Mouse (Mus musculus): ENCODE results near the gene Itpka.

DNA sequence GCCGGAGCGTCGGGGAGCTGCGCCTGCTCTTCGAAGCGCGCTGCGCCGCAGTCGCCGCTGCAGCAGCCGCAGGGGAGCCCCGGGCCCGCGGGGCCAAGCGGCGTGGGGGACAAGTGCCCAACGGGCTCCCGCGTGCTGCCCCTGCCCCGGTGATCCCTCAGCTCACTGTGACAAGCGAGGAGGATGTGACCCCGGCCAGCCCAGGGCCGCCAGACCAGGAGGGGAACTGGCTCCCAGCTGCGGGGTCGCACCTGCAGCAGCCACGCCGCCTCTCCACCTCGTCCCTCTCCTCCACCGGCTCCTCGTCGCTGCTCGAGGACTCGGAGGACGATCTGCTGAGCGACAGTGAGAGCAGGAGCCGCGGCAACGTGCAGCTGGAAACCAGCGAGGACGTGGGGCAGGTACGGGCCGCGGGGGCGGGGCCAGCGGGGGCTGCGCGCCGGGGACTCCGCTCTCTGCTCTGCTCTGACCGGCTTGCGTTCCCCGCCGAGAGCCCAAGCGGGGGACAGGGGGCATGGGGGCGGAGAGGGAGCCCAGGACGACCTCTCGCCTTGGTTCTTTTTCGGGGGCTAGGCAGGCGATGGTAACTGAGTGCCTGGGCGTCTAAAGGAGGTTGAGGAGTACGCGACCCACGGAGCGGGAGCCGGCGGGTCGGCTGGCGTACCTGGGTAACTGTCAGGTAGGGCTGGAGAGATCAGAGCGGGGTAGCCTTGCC is 481 bp downstream of the Itpka start:
- TF ChIP-seq USF1 (IDR thresholded peaks at IDR 0.05; ENCODE audit: low read depth) (no peak), POLR2A (IDR thresholded peaks at IDR 0.05; ENCODE audit: insufficient read length, low read depth) (no peak), CEBPB (IDR thresholded peaks at IDR 0.05; ENCODE audit: insufficient read depth, poor library complexity, severe bottlenecking) (no peak), MYOG (IDR thresholded peaks at IDR 0.05; ENCODE audit: control insufficient read depth in 1 of 3, insufficient read depth in 1 of 3, insufficient read length in 2 of 3, low read depth in 2 of 3) (no peak), MAX (IDR thresholded peaks at IDR 0.05; ENCODE audit: low read depth) (no peak)
